Mouse (Mus musculus): ENCODE data around the gene Kcnab2.

The Kcnab2 gene

GRCm38 (mm10) chr4:152453079-152453478, 24.6 kb downstream of the Kcnab2 start:
- DNase-seq (ENCODE audit: low spot score in 2 of 2) = no peak

- no peak for DNase-seq (ENCODE audit: low spot score in 2 of 2)
Measured at GRCm38 (mm10) chr4:152451371-152451770, 26.3 kb downstream of the Kcnab2 start.

- DNase-seq (ENCODE audit: low spot score in 2 of 2) = peak; percentile 42 to 54
Measured at GRCm38 (mm10) chr4:152448666-152449018, 29.0 kb downstream of the Kcnab2 start.

GRCm38 (mm10) chr4:152447731-152448665, 29.7 kb downstream of the Kcnab2 start:
- DNase-seq (ENCODE audit: low spot score in 2 of 2) = no peak

- peak; percentile 26 to 38 for DNase-seq (ENCODE audit: low spot score in 2 of 2)
Measured at GRCm38 (mm10) chr4:152446178-152446577, 31.5 kb downstream of the Kcnab2 start.

GRCm38 (mm10) chr4:152441536-152441935, 36.1 kb downstream of the Kcnab2 start:
- DNase-seq (ENCODE audit: low spot score in 2 of 2) = no peak

GRCm38 (mm10) chr4:152440882-152441281, 36.8 kb downstream of the Kcnab2 start:
- DNase-seq (ENCODE audit: low spot score in 2 of 2) = no peak

- peak in 1 of 2 experiments; percentile 54 for DNase-seq (ENCODE audit: low spot score in 2 of 2)
Measured at GRCm38 (mm10) chr4:152435255-152435654, 42.4 kb downstream of the Kcnab2 start.

- DNase-seq (ENCODE audit: low spot score in 2 of 2) = peak; percentile 44 to 67
Measured at GRCm38 (mm10) chr4:152434836-152435235, 42.8 kb downstream of the Kcnab2 start.

GRCm38 (mm10) chr4:152432308-152432707, 45.4 kb downstream of the Kcnab2 start:
- no peak for DNase-seq (ENCODE audit: low spot score in 2 of 2)

GRCm38 (mm10) chr4:152428259-152428658, 49.4 kb downstream of the Kcnab2 start:
- DNase-seq (ENCODE audit: low spot score in 2 of 2) = no peak

GRCm38 (mm10) chr4:152424922-152425321, 52.7 kb downstream of the Kcnab2 start:
- DNase-seq (ENCODE audit: low spot score in 2 of 2) = no peak

- no peak for DNase-seq (ENCODE audit: low spot score in 2 of 2)
Measured at GRCm38 (mm10) chr4:152424341-152424740, 53.3 kb downstream of the Kcnab2 start.

- DNase-seq (ENCODE audit: low spot score in 2 of 2) = no peak
Measured at GRCm38 (mm10) chr4:152423576-152423975, 54.1 kb downstream of the Kcnab2 start.

GRCm38 (mm10) chr4:152418229-152419060, 59.2 kb downstream of the Kcnab2 start:
- no peak for DNase-seq (ENCODE audit: low spot score in 2 of 2)

- no peak for DNase-seq (ENCODE audit: low spot score in 2 of 2)
Measured at GRCm38 (mm10) chr4:152412524-152413080, 65.1 kb downstream of the Kcnab2 start.

- no peak for DNase-seq (ENCODE audit: low spot score in 2 of 2)
Measured at GRCm38 (mm10) chr4:152410961-152411360, 66.7 kb downstream of the Kcnab2 start.

GRCm38 (mm10) chr4:152406531-152406930, 71.1 kb downstream of the Kcnab2 start:
- no peak for DNase-seq (ENCODE audit: low spot score in 2 of 2)

GRCm38 (mm10) chr4:152405671-152406201, 71.9 kb downstream of the Kcnab2 start:
- DNase-seq (ENCODE audit: low spot score in 2 of 2) = no peak

GRCm38 (mm10) chr4:152405143-152405542, 72.5 kb downstream of the Kcnab2 start:
- DNase-seq (ENCODE audit: low spot score in 2 of 2) = no peak

GRCm38 (mm10) chr4:152398926-152399325, 78.7 kb downstream of the Kcnab2 start:
- DNase-seq (ENCODE audit: low spot score in 2 of 2) = no peak

GRCm38 (mm10) chr4:152392627-152393026, 85.0 kb downstream of the Kcnab2 start:
- DNase-seq (ENCODE audit: low spot score in 2 of 2) = no peak

Measured in spleen, postnatal 14 days (tissue).